8 mouse cellular contexts compared by ENCODE assay signal in the genomic region with DNA sequence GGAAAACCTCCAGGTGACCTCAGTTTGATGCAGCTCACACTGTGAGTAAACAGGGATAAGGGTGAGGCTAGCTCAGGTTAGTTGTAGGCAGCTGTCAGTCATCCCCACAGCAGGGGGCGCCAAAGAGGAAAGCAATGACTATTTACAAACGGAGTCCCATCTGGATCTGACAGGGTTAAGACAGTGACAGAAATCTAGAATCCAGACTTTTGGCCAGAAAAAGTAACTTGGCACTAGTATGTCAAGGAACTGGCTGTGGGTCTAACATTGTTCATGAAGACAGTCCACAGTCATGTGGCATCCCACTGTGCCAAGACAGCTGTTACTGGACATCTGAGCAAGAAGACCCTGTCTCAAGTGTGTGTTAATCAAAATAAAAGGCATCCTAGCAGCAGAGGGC. TPM values are rescaled to one million over a fixed set of nuclear protein-coding genes. Genes with fewer than 3 reads are reported as not detected.
DNase-seq lines count a peak whose midpoint lies in the region; ATAC-seq and TF ChIP-seq lines count a peak whose summit lies in the region.

No protein-coding gene starts in this region.

- peak; percentile 55 for DNase-seq in adrenal gland, postnatal 10 days
- no peak for DNase-seq in adrenal gland, postnatal 4 days (ENCODE audit: low spot score in 2 of 2)
- peak; percentile 45 for DNase-seq in kidney, postnatal 10 days
- DNase-seq in kidney, adult 9 months: no peak
- peak; percentile 59 for DNase-seq in c-Kit-positive CD71-positive TER-119-negative erythroid progenitor cells, embryonic 14.5 days (ENCODE audit: low read depth)
- peak; percentile 81 for DNase-seq in lung, postnatal 0 days (ENCODE audit: low spot score)
- peak; percentile 74 for DNase-seq in testis, postnatal 10 days (ENCODE audit: low spot score)
- no peak for DNase-seq in left cerebral cortex, postnatal 25 days (ENCODE audit: low spot score in 2 of 2)

- no peak overlapping the region for H3K27ac ChIP-seq in lung, postnatal 0 days (ENCODE audit: low read length)

- no peak overlapping the region for H3K9ac ChIP-seq in lung, postnatal 0 days (replicated peaks; ENCODE audit: low read depth)

- no peak overlapping the region for H3K4me2 ChIP-seq in lung, postnatal 0 days (replicated peaks; ENCODE audit: low read depth, low read length)

- H3K36me3 ChIP-seq in lung, postnatal 0 days (ENCODE audit: insufficient read depth, low read length): no peaks in the 10 kb centered on the region

- WGBS in lung, postnatal 0 days: 16% methylated on average over 2 of the region's 2 CpGs

- no peaks in the 10 kb centered on the region for H3K9me3 ChIP-seq in lung, postnatal 0 days (ENCODE audit: low read length)

- H3K4me3 ChIP-seq in lung, postnatal 0 days (ENCODE audit: low read depth, low read length): no peak overlapping the region

- H3K4me1 ChIP-seq in lung, postnatal 0 days (ENCODE audit: insufficient read depth, low read depth, low read length): no peaks in the 10 kb centered on the region

- TF ChIP-seq CTCF in lung, postnatal 0 days (IDR thresholded peaks at IDR 0.05): peak; percentile 79

- no peak for TF ChIP-seq EP300 in lung, postnatal 0 days (IDR thresholded peaks at IDR 0.05)

- no peaks in the 10 kb centered on the region for H3K27me3 ChIP-seq in lung, postnatal 0 days (replicated peaks; ENCODE audit: insufficient read depth, low read length)

- peak; percentile 80 for ATAC-seq in lung, postnatal 0 days

- intact Hi-C loops in left cerebral cortex, postnatal 25 days (cut with DNase I): no loop called here

RNA-seq across cellular contexts. Expression of a gene that starts 10.0 kb away (rescaled TPM):
- total RNA-seq in adrenal gland, postnatal 10 days (2021): 10 to 100 TPM; 22.5 to 24.9 TPM
- total RNA-seq in adrenal gland, postnatal 4 days (2021): 10 to 100 TPM; 24.3 to 27.3 TPM
- polyA plus RNA-seq in lung, postnatal 0 days (2015; fragmentation: Nextera tagmentation; extraction: Ambion mirVana): 8.2 and 8.8 TPM in 2 replicates
- total RNA-seq in left cerebral cortex, postnatal 25 days (2021): 10 to 100 TPM; 29.1 to 34.6 TPM

Comparison
In these comparisons a context has a peak if more than half of its experiments do, and no peak if none do; other contexts are left out.
1. DNase-seq: peak in adrenal gland, postnatal 10 days (single experiment), kidney, postnatal 10 days (single experiment), c-Kit-positive CD71-positive TER-119-negative erythroid progenitor cells, embryonic 14.5 days (single experiment), lung, postnatal 0 days (single experiment) and testis, postnatal 10 days (single experiment); none in adrenal gland, postnatal 4 days (0 of 2), kidney, adult 9 months (single experiment) and left cerebral cortex, postnatal 25 days (0 of 2).